Mouse (Mus musculus) liver, postnatal 0 days (tissue): ENCODE measurements around the gene Coq9.

Experiments
- CTCF ChIP-seq: sonication (generic); IDR thresholded peaks from 2 replicates; pipeline ENCODE4 v1.5.1; 2016; ENCODE audit warnings: antibody characterized with exemption, low read depth
- EP300 ChIP-seq: IDR thresholded peaks from 2 replicates; pipeline ENCODE4 v1.6.1; 2016; ENCODE audit warnings: antibody characterized with exemption, low read depth, mild to moderate bottlenecking

DNA sequence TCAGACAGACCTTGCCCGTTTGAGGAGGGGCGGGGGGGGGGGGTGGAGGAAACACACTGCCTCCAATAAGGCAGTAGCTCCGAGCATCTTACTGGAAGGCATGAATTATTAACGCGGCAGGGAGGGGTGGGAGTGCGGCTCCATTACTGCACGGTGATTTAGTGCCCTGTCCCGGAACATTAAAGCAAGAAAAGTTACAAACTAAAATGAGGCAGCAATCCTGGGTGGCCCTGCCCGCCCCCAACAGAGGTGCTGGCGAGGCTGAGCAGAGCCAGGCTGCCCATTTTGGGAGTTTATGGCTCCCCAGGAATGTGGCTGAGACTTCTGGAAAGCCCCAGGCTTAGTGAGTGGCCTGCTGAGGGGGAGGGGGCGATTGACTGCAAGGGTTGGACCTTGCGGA lies 65.6 kb downstream of the Coq9 start:
- TF ChIP-seq CTCF (no peak), EP300 (no peak)
